Mouse (Mus musculus) lung, embryonic 15.5 days (tissue): ENCODE measurements around the gene Cdk11b. TPM values are rescaled to one million over a fixed set of nuclear protein-coding genes. Genes with fewer than 3 reads are reported as not detected.
"Not testable (repeated sequence)": the region's sequence is repeated elsewhere in the genome, so short reads cannot be mapped to it uniquely, and the experiment has no call there.

Experiments used
- ATAC-seq: fragments of 200-750 bp; cut with Nextera tagmentation; 2 replicates; pipeline ENCODE4 v1.8.0; 2017; ENCODE audit warnings: moderate number of reproducible peaks, borderline replicate concordance; ENCODE audit not compliant: low FRiP score, low TSS enrichment; ENCODE audit errors: extremely low read depth
- H3K27ac ChIP-seq: fragments of 300-500 bp; sonication (generic); 2 replicates; pipeline ENCODE4 v1.5.1; 2015; ENCODE audit warnings: moderate library complexity, mild to moderate bottlenecking, inconsistent platforms
- H3K27me3 ChIP-seq: fragments of 300-500 bp; sonication (generic); 2 replicates; pipeline ENCODE4 v1.6.1; 2015; ENCODE audit warnings: inconsistent platforms
- H3K36me3 ChIP-seq: fragments of 300-500 bp; sonication (generic); 2 replicates; pipeline ENCODE4 v1.6.1; 2015; ENCODE audit warnings: inconsistent platforms
- H3K4me1 ChIP-seq: fragments of 300-500 bp; sonication (generic); 2 replicates; pipeline ENCODE4 v1.6.1; 2015; ENCODE audit warnings: inconsistent platforms
- H3K4me2 ChIP-seq: fragments of 300-500 bp; sonication (generic); 2 replicates; pipeline ENCODE4 v1.6.1; 2015; ENCODE audit warnings: inconsistent platforms, mild to moderate bottlenecking, moderate library complexity
- H3K4me3 ChIP-seq: fragments of 300-500 bp; sonication (generic); 2 replicates; pipeline ENCODE4 v1.5.1; 2015; ENCODE audit warnings: mild to moderate bottlenecking, inconsistent platforms
- H3K9ac ChIP-seq: fragments of 300-500 bp; sonication (generic); 2 replicates; pipeline ENCODE4 v1.6.1; 2015; ENCODE audit warnings: inconsistent platforms
- H3K9me3 ChIP-seq: fragments of 300-500 bp; sonication (generic); 2 replicates; pipeline ENCODE4 v1.6.1; 2016; ENCODE audit warnings: inconsistent platforms
- WGBS: fragments of 180-500 bp; shearing (Covaris S2); methylation state at CpG from one replicate; pipeline ENCODE4 v1.1.7; 2015; 5-methylcytosine and 5-hydroxymethylcytosine counted together
- polyA plus RNA-seq: library from polyadenylated mRNA; unstranded; fragments of >200 nt; fragmentation: Nextera tagmentation; extraction: Ambion mirVana; gene quantifications from 2 replicates; pipeline ENCODE4 v1.2.1, GENCODE M21; 2015

The Cdk11b gene
- polyA plus RNA-seq, 1 experiment from 2014 or later, result 53.6 TPM

GRCm38 (mm10) chr4:155613264-155613663 lies 11.4 kb upstream of the Cdk11b start:
- Histone ChIP-seq H3K27ac (no peak overlapping the region), H3K36me3 (peaks cover 65% of the 10 kb centered on the region)

DNA sequence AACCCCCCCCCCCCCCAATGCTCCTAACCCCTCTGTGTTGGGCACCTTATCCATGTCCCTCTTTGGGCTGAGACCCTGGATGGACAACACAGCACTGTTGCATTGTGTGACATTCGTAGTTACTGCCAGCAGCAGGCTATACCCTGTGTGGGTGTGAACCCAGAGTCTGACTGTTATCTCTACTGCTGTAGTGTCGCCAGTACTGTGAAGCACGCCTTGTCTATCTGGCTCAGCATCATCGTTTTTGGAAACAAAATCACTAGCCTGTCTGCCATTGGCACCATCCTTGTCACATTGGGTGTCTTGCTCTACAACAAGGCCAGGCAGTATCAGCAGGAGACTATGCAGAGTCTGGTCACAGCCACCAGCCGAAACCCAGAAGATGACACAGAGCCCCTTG lies 6.3 kb upstream of the Cdk11b start:
- Histone ChIP-seq H3K4me3 (no peak overlapping the region), H3K4me1 (no peaks in the 10 kb centered on the region; the same call in 1 of the 2 replicates), H3K9me3 (no peaks in the 10 kb centered on the region), H3K9ac (no peak overlapping the region), H3K4me2 (no peak overlapping the region), H3K27ac (no peak overlapping the region), H3K36me3 (peaks cover 64% of the 10 kb centered on the region), H3K27me3 (no peaks in the 10 kb centered on the region)
- ATAC-seq, result no peak
- WGBS, result 92% methylated on average over 5 of the region's 5 CpGs

More at GRCm38 (mm10) chr4:155613264-155613663, 11.4 kb upstream of the Cdk11b start:
- no peak overlapping the region for H3K4me3 ChIP-seq
- H3K4me1 ChIP-seq, result no peaks in the 10 kb centered on the region
- no peaks in the 10 kb centered on the region for H3K9me3 ChIP-seq
- H3K9ac ChIP-seq, result no peak overlapping the region
- 96% methylated on average over 3 of the region's 3 CpGs for WGBS
- no peak for ATAC-seq
- H3K27me3 ChIP-seq, result no peaks in the 10 kb centered on the region
- no peak overlapping the region for H3K4me2 ChIP-seq

DNA sequence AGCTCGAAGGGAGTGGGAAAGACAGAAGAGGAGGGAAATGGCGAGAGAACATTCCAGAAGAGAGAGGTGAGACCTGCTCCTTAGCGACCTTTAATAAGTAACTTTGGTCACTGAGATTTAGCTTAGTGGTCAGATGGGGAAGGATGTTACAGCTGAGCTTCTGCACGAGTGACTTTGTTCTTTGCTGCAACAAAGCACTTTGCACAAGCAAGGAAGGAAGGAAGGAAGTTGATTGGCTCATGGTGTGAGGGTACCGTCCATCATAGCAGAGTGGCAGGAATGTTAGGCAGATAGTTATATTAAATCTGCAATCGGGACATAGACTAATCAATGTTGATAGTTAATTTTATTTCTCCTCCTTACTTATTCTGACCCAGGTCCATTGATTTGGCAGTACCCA lies 5.6 kb downstream of the Cdk11b start:
- Histone ChIP-seq H3K9me3 (no peaks in the 10 kb centered on the region), H3K36me3 (peaks cover 77% of the 10 kb centered on the region), H3K27ac (no peak overlapping the region), H3K9ac (no peak overlapping the region), H3K27me3 (no peaks in the 10 kb centered on the region), H3K4me1 (peaks cover 4% of the 10 kb centered on the region; the same call in 1 of the 2 replicates), H3K4me3 (no peak overlapping the region), H3K4me2 (no peak overlapping the region)
- 79% methylated on average over 6 of the region's 6 CpGs for WGBS
- ATAC-seq, result no peak

DNA sequence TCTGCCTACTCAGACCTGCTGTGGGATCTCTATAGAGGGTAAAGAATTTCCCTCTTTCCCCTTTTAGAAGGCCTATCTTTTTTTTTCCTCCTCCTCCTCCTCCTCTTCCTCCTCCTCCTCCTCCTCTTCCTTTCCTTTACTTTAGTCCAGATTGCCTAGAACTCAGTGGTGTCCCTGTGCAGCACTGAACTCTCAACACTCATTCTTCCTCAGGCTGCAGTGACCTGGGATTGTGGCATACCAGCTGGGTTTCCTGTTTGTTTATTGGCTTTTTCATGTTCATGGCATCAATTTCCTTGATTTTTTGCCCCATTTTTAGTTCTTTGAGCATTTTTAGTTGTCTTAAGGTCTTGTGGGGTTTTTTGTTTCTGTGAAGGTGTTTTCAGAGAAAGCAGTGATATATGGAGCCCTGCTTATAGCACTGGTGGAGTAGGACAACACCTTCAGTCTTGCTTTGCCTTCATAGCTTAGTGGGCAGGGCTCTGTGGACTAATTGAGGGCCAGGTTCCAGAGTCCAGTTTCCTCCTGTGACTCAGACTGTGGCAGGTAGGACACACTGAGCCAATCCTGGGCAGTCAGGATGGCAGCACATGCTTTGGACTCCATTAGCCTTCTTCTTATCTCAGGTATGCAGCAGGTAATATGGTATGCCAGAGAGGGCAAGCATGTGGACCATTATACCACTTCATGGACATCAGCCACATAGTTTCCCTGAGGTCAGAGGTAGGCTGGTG lies 11.3 kb downstream of the Cdk11b start:
- Histone ChIP-seq H3K36me3 (peaks cover 89% of the 10 kb centered on the region), H3K4me1 (no peaks in the 10 kb centered on the region), H3K27ac (no peak overlapping the region), H3K9me3 (no peaks in the 10 kb centered on the region), H3K27me3 (no peaks in the 10 kb centered on the region), H3K4me2 (no peak overlapping the region), H3K4me3 (no peak overlapping the region), H3K9ac (no peak overlapping the region)
- ATAC-seq, result no peak

DNA sequence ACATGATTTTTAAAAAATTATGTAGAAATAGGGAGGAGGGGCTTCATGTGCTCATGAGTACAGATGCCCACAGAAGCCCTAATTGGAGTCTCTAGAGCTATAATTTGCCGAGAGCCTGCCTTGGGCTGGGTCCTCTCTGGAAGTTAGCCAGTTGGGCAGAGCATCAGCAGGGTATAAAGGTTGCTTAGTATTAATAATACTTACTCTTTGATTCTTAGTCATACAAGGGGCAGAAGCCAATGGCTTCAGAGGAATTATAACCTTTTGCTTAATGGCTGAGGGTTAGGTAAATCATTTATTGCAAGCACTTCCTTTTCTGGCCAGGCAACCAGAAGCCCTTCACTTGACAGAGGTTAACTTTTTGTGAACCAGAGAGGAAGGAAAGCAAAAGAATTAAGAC lies 18.9 kb downstream of the Cdk11b start:
- Histone ChIP-seq H3K9me3 (no peaks in the 10 kb centered on the region), H3K4me1 (no peaks in the 10 kb centered on the region), H3K9ac (no peak overlapping the region), H3K27me3 (no peaks in the 10 kb centered on the region), H3K4me2 (no peak overlapping the region), H3K4me3 (no peak overlapping the region), H3K36me3 (peaks cover 82% of the 10 kb centered on the region), H3K27ac (no peak overlapping the region)
- WGBS, result 89% methylated on average over 1 of the region's 1 CpGs
- no peak for ATAC-seq

- H3K9me3 ChIP-seq, ATAC-seq, H3K4me2 ChIP-seq, H3K27me3 ChIP-seq, H3K9ac ChIP-seq, H3K27ac ChIP-seq, H3K4me3 ChIP-seq, H3K4me1 ChIP-seq: not testable (repeated sequence)
- 94% methylated on average over 2 of the region's 2 CpGs for WGBS
- peaks cover 86% of the 10 kb centered on the region for H3K36me3 ChIP-seq
These were observed 20.7 kb downstream of the Cdk11b start, which contains the start of gene Gm10563 for GRCm38 (mm10) chr4:155645308-155645707. Gene Gm10563 (minus strand): TSS chr4:155645408.

DNA sequence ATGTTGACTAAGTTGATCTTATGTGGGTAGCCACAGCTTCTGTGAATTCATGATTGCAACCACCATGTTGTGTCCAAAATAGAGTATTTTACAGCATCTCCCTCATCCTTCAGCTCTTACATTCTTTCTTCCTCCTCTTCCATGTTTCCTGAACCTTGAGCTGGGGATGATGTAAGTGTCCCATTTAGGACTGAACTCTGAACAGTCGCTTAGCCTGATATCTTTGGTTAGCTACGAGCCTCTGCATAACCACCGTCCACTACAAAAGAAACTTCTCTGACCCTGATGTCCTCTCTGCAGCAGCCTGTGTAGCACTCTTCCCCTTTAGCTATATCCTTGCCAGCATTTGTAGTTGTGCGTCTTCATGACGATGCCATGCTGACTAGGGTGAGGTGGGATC lies 21.1 kb downstream of the Cdk11b start:
- Histone ChIP-seq H3K27ac (no peak overlapping the region), H3K9ac (no peak overlapping the region), H3K4me3 (no peak overlapping the region), H3K4me2 (no peak overlapping the region), H3K9me3 (no peaks in the 10 kb centered on the region), H3K4me1 (0 out of 2 replicates have a peak, but pooled peaks cover under 1% of the 10 kb centered on the region), H3K27me3 (no peaks in the 10 kb centered on the region), H3K36me3 (peaks cover 86% of the 10 kb centered on the region)
- 97% methylated on average over 5 of the region's 5 CpGs for WGBS
- ATAC-seq, result no peak

DNA sequence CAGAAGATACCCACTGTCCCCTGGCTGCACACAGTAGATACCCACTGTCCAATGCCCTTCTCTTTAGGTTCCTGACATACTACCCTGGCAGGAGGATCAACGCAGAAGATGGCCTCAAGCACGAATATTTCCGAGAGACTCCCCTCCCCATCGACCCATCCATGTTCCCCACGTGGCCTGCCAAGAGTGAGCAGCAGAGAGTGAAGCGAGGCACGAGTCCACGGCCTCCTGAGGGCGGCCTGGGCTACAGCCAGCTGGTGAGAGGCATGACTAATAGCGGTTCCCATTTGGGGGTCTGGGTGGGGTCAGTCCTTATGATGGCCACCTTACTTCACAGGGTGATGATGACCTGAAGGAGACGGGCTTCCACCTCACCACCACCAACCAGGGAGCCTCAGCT lies 24.7 kb downstream of the Cdk11b start:
- Histone ChIP-seq H3K36me3 (peaks cover 55% of the 10 kb centered on the region), H3K4me1 (peaks cover 32% of the 10 kb centered on the region), H3K27me3 (peaks cover 8% of the 10 kb centered on the region), H3K4me2 (no peak overlapping the region), H3K9me3 (no peaks in the 10 kb centered on the region), H3K9ac (no peak overlapping the region), H3K4me3 (no peak overlapping the region), H3K27ac (no peak overlapping the region)
- WGBS, result 89% methylated on average over 11 of the region's 11 CpGs
- ATAC-seq, result no peak

- Histone ChIP-seq H3K4me1 (peaks cover 43% of the 10 kb centered on the region), H3K4me2 (peak overlapping the region; percentile 92), H3K9ac (no peak overlapping the region), H3K9me3 (no peaks in the 10 kb centered on the region), H3K27me3 (peaks cover 23% of the 10 kb centered on the region), H3K4me3 (peak overlapping the region; percentile 43; the same call in 1 of the 2 replicates), H3K36me3 (peaks cover 46% of the 10 kb centered on the region), H3K27ac (peak overlapping the region; percentile 77)
- WGBS, result 46% methylated on average over 15 of the region's 15 CpGs
- peak; percentile 37; the same call in 1 of the 2 replicates for ATAC-seq
These were observed 27.1 kb downstream of the Cdk11b start for GRCm38 (mm10) chr4:155651553-155652269.

DNA sequence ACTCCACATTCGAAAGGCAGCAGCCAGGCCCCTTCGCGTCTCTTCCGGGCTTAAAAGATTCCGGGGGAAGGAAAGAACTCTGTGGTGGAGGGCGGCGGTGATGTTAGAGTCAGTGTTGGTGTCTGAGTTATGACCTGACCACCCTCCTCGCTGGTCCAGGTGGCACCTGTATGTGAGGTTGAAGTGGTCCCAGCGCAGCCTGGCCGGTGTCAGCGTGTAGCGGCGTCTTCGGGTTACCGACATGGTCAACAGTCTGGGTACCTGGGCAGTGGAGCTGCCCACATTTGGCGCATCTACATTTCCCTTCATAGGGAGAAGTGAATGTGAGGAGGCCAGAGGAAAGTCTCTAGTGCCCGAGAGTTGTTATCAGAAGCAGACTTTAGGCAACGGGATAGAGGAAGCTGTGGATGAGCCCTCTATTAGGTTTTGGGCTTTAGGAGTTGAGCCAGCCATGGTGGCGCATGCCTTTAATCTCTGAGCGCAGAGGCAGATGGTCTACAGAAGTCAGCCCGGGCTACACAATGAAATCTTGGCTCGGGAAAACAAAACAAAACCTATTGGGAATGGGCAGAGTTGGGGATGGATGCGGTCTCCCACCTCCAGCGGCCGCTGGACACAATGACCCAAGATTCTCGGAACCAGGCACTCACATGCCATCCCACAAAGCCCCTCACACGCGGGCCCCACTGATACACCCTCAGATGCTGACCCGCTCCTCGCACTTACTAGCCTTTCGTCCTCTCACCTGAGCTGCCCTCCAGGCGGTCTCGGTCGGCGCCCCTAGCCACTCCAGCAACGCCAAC lies 27.8 kb downstream of the Cdk11b start:
- peak overlapping the region; percentile 92 for H3K4me2 ChIP-seq
- 21% methylated on average over 36 of the region's 36 CpGs for WGBS
- peak overlapping the region; percentile 43 for H3K4me3 ChIP-seq
- peaks cover 40% of the 10 kb centered on the region for H3K36me3 ChIP-seq
- peaks cover 23% of the 10 kb centered on the region for H3K27me3 ChIP-seq
- no peaks in the 10 kb centered on the region for H3K9me3 ChIP-seq
- peaks cover 43% of the 10 kb centered on the region for H3K4me1 ChIP-seq
- ATAC-seq, result no peak
- H3K27ac ChIP-seq, result no peak overlapping the region; the same call in 1 of the 2 replicates
- peak overlapping the region; percentile 43 for H3K9ac ChIP-seq

DNA sequence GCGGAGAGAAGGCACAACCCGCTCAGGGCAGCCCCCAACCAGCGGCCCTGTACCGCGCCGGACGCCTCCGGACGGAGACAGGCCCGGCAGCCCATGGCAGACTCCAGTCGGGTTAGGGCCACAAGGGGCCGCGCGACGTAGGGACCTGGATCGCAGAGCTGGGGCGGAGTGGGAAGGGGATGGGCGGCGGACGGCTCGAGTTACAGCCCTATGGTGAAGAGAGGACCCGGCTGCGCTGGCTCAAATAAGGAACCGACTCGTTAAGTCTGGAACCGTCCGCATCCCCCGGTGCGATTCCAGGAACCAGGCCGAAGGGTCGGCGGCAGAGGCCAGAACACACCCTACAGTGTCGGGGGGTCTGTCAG lies 28.4 kb downstream of the Cdk11b start, which contains the start of gene Mmp23:
TSS of gene Mmp23 (minus strand) at position 299 of the 365 bp plus-strand sequence.
- H3K27me3 ChIP-seq, result peaks cover 23% of the 10 kb centered on the region
- peaks cover 34% of the 10 kb centered on the region for H3K36me3 ChIP-seq
- no peak within 1 kb of the TSS; the same call in 1 of the 2 replicates for H3K27ac ChIP-seq
- H3K4me2 ChIP-seq, result peak within 1 kb of the TSS; percentile 92
- H3K9me3 ChIP-seq, result no peaks in the 10 kb centered on the region
- H3K4me3 ChIP-seq, result peak within 1 kb of the TSS; percentile 43
- peak; percentile 61 for ATAC-seq
- under 1% methylated on average over 32 of the region's 33 CpGs for WGBS
- peaks cover 43% of the 10 kb centered on the region for H3K4me1 ChIP-seq
- H3K9ac ChIP-seq, result peak within 1 kb of the TSS; percentile 43
